Mouse (Mus musculus) liver, postnatal 0 days (tissue): ENCODE data around the gene Foxc1.

Source experiments
- CTCF ChIP-seq: sonication (generic); IDR thresholded peaks from 2 replicates; pipeline ENCODE4 v1.5.1; 2016; ENCODE audit warnings: antibody characterized with exemption, low read depth
- EP300 ChIP-seq: IDR thresholded peaks from 2 replicates; pipeline ENCODE4 v1.6.1; 2016; ENCODE audit warnings: antibody characterized with exemption, low read depth, mild to moderate bottlenecking

GRCm38 (mm10) chr13:31807736-31808115, 1.3 kb downstream of the Foxc1 start:
- TF ChIP-seq CTCF (no peak), EP300 (no peak)
